Mouse (Mus musculus) erythroblast, embryonic 14.5 days (primary cell): ENCODE data around the gene Gm20521. TPM values are rescaled to one million over a fixed set of nuclear protein-coding genes. Genes with fewer than 3 reads are reported as not detected.

Experiments used
- H3K27me3 ChIP-seq: 2 replicates; pipeline ENCODE4 v1.6.1; 2012; ENCODE audit warnings: inconsistent platforms; ENCODE audit not compliant: control insufficient read depth
- H3K36me3 ChIP-seq: 2 replicates; pipeline ENCODE4 v1.6.1; 2012; ENCODE audit warnings: mild to moderate bottlenecking, inconsistent platforms; ENCODE audit not compliant: control insufficient read depth
- H3K4me1 ChIP-seq: 2 replicates; pipeline ENCODE4 v1.6.1; 2012; ENCODE audit warnings: inconsistent platforms; ENCODE audit not compliant: control insufficient read depth
- H3K4me3 ChIP-seq: replicated peaks from 2 replicates; pipeline ENCODE3; 2012; ENCODE audit warnings: moderate library complexity, mild to moderate bottlenecking, inconsistent platforms
- H3K9me3 ChIP-seq: 2 replicates; pipeline ENCODE4 v1.6.1; 2012; ENCODE audit warnings: low read length, inconsistent platforms, mixed read lengths; ENCODE audit not compliant: control insufficient read depth
- GATA1 ChIP-seq: IDR thresholded peaks from 2 replicates; pipeline ENCODE4 v1.6.1; 2012; ENCODE audit warnings: low read length, inconsistent platforms, mixed read lengths
- TAL1 ChIP-seq: IDR thresholded peaks from 3 replicates; pipeline ENCODE4 v1.6.1; 2012; ENCODE audit warnings: low read length, inconsistent platforms, mixed read lengths
- polyA plus RNA-seq: library from polyadenylated mRNA; stranded (reverse); fragments of >175 nt; gene quantifications from 2 replicates; pipeline ENCODE4 v1.2.3, GENCODE M21; 2012

Gm20521 gene
- polyA plus RNA-seq: 0.05 and 0.14 TPM in 2 replicates

- TF ChIP-seq GATA1: no peak
- no peak for TF ChIP-seq TAL1
- peaks cover 3% of the 10 kb centered on the region; the same call in 1 of the 2 replicates for H3K27me3 ChIP-seq
These were observed at the start of gene Gm20521, which contains the start of gene Bcl2l2 for GRCm38 (mm10) chr14:54883154-54884021. TSS of gene Gm20521 (plus strand) at chr14:54883441. TSS of gene Bcl2l2 (plus strand) at chr14:54883377.

GRCm38 (mm10) chr14:54843461-54843860 is 39.8 kb upstream of the Gm20521 start:
- H3K4me1 ChIP-seq: no peaks in the 10 kb centered on the region
- no peak overlapping the region for H3K4me3 ChIP-seq
- no peaks in the 10 kb centered on the region for H3K36me3 ChIP-seq
- H3K9me3 ChIP-seq: no peaks in the 10 kb centered on the region
- no peak for TF ChIP-seq TAL1
- TF ChIP-seq GATA1: no peak
- no peaks in the 10 kb centered on the region for H3K27me3 ChIP-seq

More at GRCm38 (mm10) chr14:54883154-54884021, at the start of gene Gm20521, which contains the start of gene Bcl2l2:
- Histone ChIP-seq H3K9me3 (peaks cover 5% of the 10 kb centered on the region), H3K4me1 (peaks cover 20% of the 10 kb centered on the region), H3K36me3 (peaks cover 4% of the 10 kb centered on the region; the same call in 1 of the 2 replicates), H3K4me3 (peak within 1 kb of the TSS; percentile 59)

GRCm38 (mm10) chr14:54855726-54856125 is 27.5 kb upstream of the Gm20521 start:
- Histone ChIP-seq H3K36me3 (no peaks in the 10 kb centered on the region), H3K27me3 (no peaks in the 10 kb centered on the region), H3K4me3 (no peak overlapping the region), H3K9me3 (no peaks in the 10 kb centered on the region), H3K4me1 (no peaks in the 10 kb centered on the region)
- no peak for TF ChIP-seq GATA1
- TF ChIP-seq TAL1: no peak

GRCm38 (mm10) chr14:54856703-54857102 is 26.5 kb upstream of the Gm20521 start:
- Histone ChIP-seq H3K4me3 (no peak overlapping the region), H3K36me3 (no peaks in the 10 kb centered on the region), H3K27me3 (no peaks in the 10 kb centered on the region), H3K9me3 (no peaks in the 10 kb centered on the region), H3K4me1 (no peaks in the 10 kb centered on the region)
- TF ChIP-seq TAL1 (no peak), GATA1 (no peak)

- Histone ChIP-seq H3K9me3 (no peaks in the 10 kb centered on the region), H3K4me3 (no peak overlapping the region), H3K27me3 (no peaks in the 10 kb centered on the region), H3K4me1 (no peaks in the 10 kb centered on the region), H3K36me3 (no peaks in the 10 kb centered on the region)
- no peak for TF ChIP-seq GATA1
- no peak for TF ChIP-seq TAL1
These were observed 25.4 kb upstream of the Gm20521 start for GRCm38 (mm10) chr14:54857891-54858290.

GRCm38 (mm10) chr14:54860511-54860910 is 22.7 kb upstream of the Gm20521 start:
- no peaks in the 10 kb centered on the region for H3K9me3 ChIP-seq
- TF ChIP-seq TAL1 (no peak), GATA1 (no peak)
- no peaks in the 10 kb centered on the region for H3K36me3 ChIP-seq
- H3K4me1 ChIP-seq: peaks cover 16% of the 10 kb centered on the region
- no peak overlapping the region for H3K4me3 ChIP-seq
- no peaks in the 10 kb centered on the region for H3K27me3 ChIP-seq

- Histone ChIP-seq H3K27me3 (no peaks in the 10 kb centered on the region), H3K4me3 (peak overlapping the region; percentile 81), H3K9me3 (no peaks in the 10 kb centered on the region; the same call in 1 of the 2 replicates), H3K4me1 (peaks cover 16% of the 10 kb centered on the region), H3K36me3 (no peaks in the 10 kb centered on the region)
- TF ChIP-seq TAL1 (no peak), GATA1 (no peak)
These were observed 19.5 kb upstream of the Gm20521 start for GRCm38 (mm10) chr14:54863501-54864312.

- Histone ChIP-seq H3K27me3 (no peaks in the 10 kb centered on the region), H3K36me3 (no peaks in the 10 kb centered on the region), H3K4me3 (peak overlapping the region; percentile 81), H3K9me3 (no peaks in the 10 kb centered on the region; the same call in 1 of the 2 replicates), H3K4me1 (peaks cover 16% of the 10 kb centered on the region)
- TF ChIP-seq GATA1: no peak
- no peak for TF ChIP-seq TAL1
These were observed 18.8 kb upstream of the Gm20521 start for GRCm38 (mm10) chr14:54864313-54865036.
